Mouse (Mus musculus): ENCODE data around the gene Tmem119. TPM values are rescaled to one million over a fixed set of nuclear protein-coding genes. Genes with fewer than 3 reads are reported as not detected.

The Tmem119 gene
- total and polyA plus RNA-seq, 2 experiments from 2014 or later: 5.9 to 8.2 TPM

GRCm38 (mm10) chr5:113824228-113824627 lies 23.9 kb upstream of the Tmem119 start:
- H3K4me1 ChIP-seq (ENCODE audit: insufficient read depth): no peaks in the 10 kb centered on the region
- H3K36me3 ChIP-seq (ENCODE audit: insufficient read depth): no peaks in the 10 kb centered on the region
- 88% methylated on average over 4 of the region's 4 CpGs for WGBS
- no peak overlapping the region for H3K4me3 ChIP-seq (ENCODE audit: low read depth, low read length)
- no peaks in the 10 kb centered on the region for H3K9me3 ChIP-seq (ENCODE audit: low read length)
- H3K27ac ChIP-seq (ENCODE audit: low read depth, low read length): no peak overlapping the region
- TF ChIP-seq CTCF (IDR thresholded peaks at IDR 0.05; ENCODE audit: low read depth): no peak
- DNase-seq: no peak
- H3K9ac ChIP-seq: no peak overlapping the region
- ATAC-seq: no peak
- no peaks in the 10 kb centered on the region for H3K27me3 ChIP-seq (ENCODE audit: insufficient read depth, low read length)
- no peak overlapping the region for H3K4me2 ChIP-seq (ENCODE audit: low read depth)

- no peak overlapping the region for H3K4me3 ChIP-seq (ENCODE audit: low read depth, low read length)
- DNase-seq (peak; percentile 73), ATAC-seq (peak; percentile 62; the same call in 1 of the 2 replicates)
- H3K27me3 ChIP-seq (ENCODE audit: insufficient read depth, low read length): no peaks in the 10 kb centered on the region
- 60% methylated on average over 14 of the region's 14 CpGs for WGBS
- no peaks in the 10 kb centered on the region for H3K9me3 ChIP-seq (ENCODE audit: low read length)
- no peak for TF ChIP-seq CTCF (IDR thresholded peaks at IDR 0.05; ENCODE audit: low read depth)
- H3K36me3 ChIP-seq (ENCODE audit: insufficient read depth): no peaks in the 10 kb centered on the region
- 0 out of 2 replicates have a peak, but pooled peaks cover 2% of the 10 kb centered on the region for H3K4me1 ChIP-seq (ENCODE audit: insufficient read depth)
- no peak overlapping the region for H3K9ac ChIP-seq
- no peak overlapping the region for H3K4me2 ChIP-seq (ENCODE audit: low read depth)
- no peak overlapping the region for H3K27ac ChIP-seq (ENCODE audit: low read depth, low read length)
Measured at GRCm38 (mm10) chr5:113818572-113818971, 18.3 kb upstream of the Tmem119 start.

- peak; percentile 80 for TF ChIP-seq CTCF (IDR thresholded peaks at IDR 0.05; ENCODE audit: low read depth)
- peak; percentile 76 for DNase-seq
- H3K4me2 ChIP-seq (ENCODE audit: low read depth): no peak overlapping the region
- H3K36me3 ChIP-seq (ENCODE audit: insufficient read depth): no peaks in the 10 kb centered on the region
- H3K27me3 ChIP-seq (ENCODE audit: insufficient read depth, low read length): no peaks in the 10 kb centered on the region
- 12% methylated on average over 15 of the region's 15 CpGs for WGBS
- H3K9me3 ChIP-seq (ENCODE audit: low read length): no peaks in the 10 kb centered on the region
- H3K4me1 ChIP-seq (ENCODE audit: insufficient read depth): 0 out of 2 replicates have a peak, but pooled peaks cover 2% of the 10 kb centered on the region
- no peak for ATAC-seq
- H3K9ac ChIP-seq: 0 out of 2 replicates have a peak overlapping the region, but pooled peaks have one; percentile 18
- H3K4me3 ChIP-seq (ENCODE audit: low read depth, low read length): no peak overlapping the region
- no peak overlapping the region for H3K27ac ChIP-seq (ENCODE audit: low read depth, low read length)
Measured at GRCm38 (mm10) chr5:113815638-113816152, 15.4 kb upstream of the Tmem119 start.

GRCm38 (mm10) chr5:113815041-113815389 lies 14.7 kb upstream of the Tmem119 start:
- ATAC-seq: no peak
- H3K9ac ChIP-seq: no peak overlapping the region
- H3K4me1 ChIP-seq (ENCODE audit: insufficient read depth): 0 out of 2 replicates have a peak, but pooled peaks cover 2% of the 10 kb centered on the region
- H3K27ac ChIP-seq (ENCODE audit: low read depth, low read length): no peak overlapping the region
- TF ChIP-seq CTCF (IDR thresholded peaks at IDR 0.05; ENCODE audit: low read depth): no peak
- H3K4me2 ChIP-seq (ENCODE audit: low read depth): no peak overlapping the region
- 56% methylated on average over 11 of the region's 11 CpGs for WGBS
- no peaks in the 10 kb centered on the region for H3K36me3 ChIP-seq (ENCODE audit: insufficient read depth)
- DNase-seq: no peak
- H3K27me3 ChIP-seq (ENCODE audit: insufficient read depth, low read length): no peaks in the 10 kb centered on the region
- no peak overlapping the region for H3K4me3 ChIP-seq (ENCODE audit: low read depth, low read length)
- no peaks in the 10 kb centered on the region for H3K9me3 ChIP-seq (ENCODE audit: low read length)

- no peak overlapping the region for H3K27ac ChIP-seq (ENCODE audit: low read depth, low read length)
- H3K4me2 ChIP-seq (ENCODE audit: low read depth): no peak overlapping the region
- no peak for TF ChIP-seq CTCF (IDR thresholded peaks at IDR 0.05; ENCODE audit: low read depth)
- no peaks in the 10 kb centered on the region for H3K36me3 ChIP-seq (ENCODE audit: insufficient read depth)
- DNase-seq (no peak), ATAC-seq (no peak)
- WGBS: 38% methylated on average over 27 of the region's 27 CpGs
- no peaks in the 10 kb centered on the region for H3K9me3 ChIP-seq (ENCODE audit: low read length)
- 0 out of 2 replicates have a peak, but pooled peaks cover 2% of the 10 kb centered on the region for H3K4me1 ChIP-seq (ENCODE audit: insufficient read depth)
- no peaks in the 10 kb centered on the region for H3K27me3 ChIP-seq (ENCODE audit: insufficient read depth, low read length)
- H3K4me3 ChIP-seq (ENCODE audit: low read depth, low read length): no peak overlapping the region
- no peak overlapping the region for H3K9ac ChIP-seq
Measured at GRCm38 (mm10) chr5:113814111-113815040, 14.1 kb upstream of the Tmem119 start.

GRCm38 (mm10) chr5:113813608-113814007 lies 13.3 kb upstream of the Tmem119 start:
- ATAC-seq: no peak
- no peak overlapping the region for H3K27ac ChIP-seq (ENCODE audit: low read depth, low read length)
- no peak overlapping the region for H3K9ac ChIP-seq
- H3K36me3 ChIP-seq (ENCODE audit: insufficient read depth): no peaks in the 10 kb centered on the region
- no peaks in the 10 kb centered on the region for H3K27me3 ChIP-seq (ENCODE audit: insufficient read depth, low read length)
- H3K4me2 ChIP-seq (ENCODE audit: low read depth): no peak overlapping the region
- no peak for DNase-seq
- no peaks in the 10 kb centered on the region for H3K9me3 ChIP-seq (ENCODE audit: low read length)
- no peaks in the 10 kb centered on the region for H3K4me1 ChIP-seq (ENCODE audit: insufficient read depth)
- TF ChIP-seq CTCF (IDR thresholded peaks at IDR 0.05; ENCODE audit: low read depth): no peak
- WGBS: 25% methylated on average over 9 of the region's 9 CpGs
- no peak overlapping the region for H3K4me3 ChIP-seq (ENCODE audit: low read depth, low read length)

GRCm38 (mm10) chr5:113812638-113813037 lies 12.3 kb upstream of the Tmem119 start:
- 89% methylated on average over 2 of the region's 2 CpGs for WGBS

More at GRCm38 (mm10) chr5:113812638-113813037, 12.3 kb upstream of the Tmem119 start:
- Histone ChIP-seq H3K27me3 (ENCODE audit: insufficient read depth, low read length) (no peaks in the 10 kb centered on the region), H3K27ac (ENCODE audit: low read depth, low read length) (no peak overlapping the region), H3K4me1 (ENCODE audit: insufficient read depth) (no peaks in the 10 kb centered on the region), H3K9me3 (ENCODE audit: low read length) (no peaks in the 10 kb centered on the region), H3K4me2 (ENCODE audit: low read depth) (no peak overlapping the region), H3K4me3 (ENCODE audit: low read depth, low read length) (no peak overlapping the region), H3K9ac (no peak overlapping the region), H3K36me3 (ENCODE audit: insufficient read depth) (no peaks in the 10 kb centered on the region)
- ATAC-seq: no peak
- TF ChIP-seq CTCF (IDR thresholded peaks at IDR 0.05; ENCODE audit: low read depth): no peak
- DNase-seq: no peak
